Mouse (Mus musculus): ENCODE data around the gene Mitd1. TPM values are rescaled to one million over a fixed set of nuclear protein-coding genes. Genes with fewer than 3 reads are reported as not detected.

Gene Mitd1
- total and polyA plus RNA-seq, 3 experiments: 13.3 to 28.1 (median 19.9) TPM

DNA sequence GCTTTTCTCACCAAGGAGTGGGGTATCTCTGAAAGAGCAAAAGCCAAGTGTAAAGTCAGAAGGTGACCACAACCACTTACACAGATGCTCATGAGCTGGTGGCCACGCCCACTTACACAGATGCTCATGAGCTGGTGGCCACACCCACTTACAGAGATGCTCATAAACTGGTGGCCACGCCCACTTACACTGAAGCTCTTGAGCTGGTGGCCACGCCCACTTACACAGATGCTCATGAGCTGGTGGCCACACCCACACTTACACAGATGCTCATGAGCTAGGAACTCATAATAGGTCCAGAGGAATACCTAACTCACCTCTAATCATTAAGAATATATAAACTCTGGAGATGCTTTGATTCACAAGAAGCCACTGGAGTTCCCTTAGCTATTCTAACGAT is 5.8 kb downstream of the Mitd1 start:
- Histone ChIP-seq H3K36me3 (replicated peaks in 1 of 2; ENCODE audit: control insufficient read depth in 1 of 2, insufficient read depth in 1 of 2, low read length in 1 of 2) (peaks cover 28 to 70% of the 10 kb centered on the region in 2 experiments), H3K4me3 (replicated peaks in 1 of 3; ENCODE audit: low read depth in 2 of 3, low read length in 2 of 3, poor library complexity in 1 of 3) (no peak overlapping the region), H3K4me1 (ENCODE audit: control insufficient read depth in 1 of 2, insufficient read depth in 2 of 2) (peaks cover 3 to 18% of the 10 kb centered on the region in 2 experiments), H3K9ac (ENCODE audit: insufficient read depth, low read depth) (no peak overlapping the region), H3K79me2 (replicated peaks; ENCODE audit: control insufficient read depth, extremely low read depth, insufficient read depth, poor library complexity, severe bottlenecking) (peaks cover 2% of the 10 kb centered on the region; the same call in 1 of the 2 replicates), H3K4me2 (ENCODE audit: insufficient read depth, low read depth, poor library complexity, severe bottlenecking) (no peak overlapping the region), H3K9me3 (replicated peaks; ENCODE audit: low read length) (no peaks in the 10 kb centered on the region), H3K27ac (ENCODE audit: insufficient read depth, low read depth) (no peak overlapping the region), H3K27me3 (replicated peaks) (no peaks in the 10 kb centered on the region)
- dilution Hi-C loops (cut with MboI; ENCODE audit: extremely low pct_ligation_motif_present, extremely low pct_unique_long_range_greater_than_20kb, low sequenced_read_pairs) (no loop called here), in situ Hi-C loops (cut with MboI; ENCODE audit: low pct_ligation_motif_present, low pct_unique_long_range_greater_than_20kb, low sequenced_read_pairs) (no loop called here)
- peak; percentile 94 for DNase-seq (ENCODE audit: extremely low read depth)
- TF ChIP-seq BHLHE40 (IDR thresholded peaks at IDR 0.05; ENCODE audit: low read depth, low read length) (no peak), USF2 (conservative IDR thresholded peaks at IDR 0.05; ENCODE audit: low read depth, low read length) (no peak), MAFK (IDR thresholded peaks at IDR 0.05; ENCODE audit: insufficient replicate concordance, low read length) (no peak), MEF2A (IDR thresholded peaks at IDR 0.05; ENCODE audit: borderline replicate concordance, low read depth, low read length) (no peak), ELF1 (IDR thresholded peaks at IDR 0.05; ENCODE audit: low read depth, low read length) (no peak)

DNA sequence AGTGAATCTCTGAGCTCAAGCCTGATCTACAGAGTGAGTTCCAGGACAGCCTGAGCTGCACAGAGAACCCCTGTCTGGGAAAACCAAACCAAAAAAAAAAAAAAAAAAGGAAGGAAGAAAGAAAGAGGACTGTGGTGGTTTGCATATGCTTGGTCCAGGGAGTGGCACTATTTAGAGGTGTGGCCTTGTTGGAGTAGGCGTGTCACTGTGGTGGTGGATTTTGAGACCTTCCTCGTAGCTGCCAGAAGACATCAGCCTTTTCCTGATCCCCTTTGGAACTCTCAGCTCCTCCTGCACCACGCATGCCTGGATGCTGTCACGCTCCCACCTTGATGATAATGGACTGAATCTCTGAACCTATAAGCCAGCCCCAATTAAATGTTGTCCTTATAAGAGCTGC is 6.8 kb downstream of the Mitd1 start:
- dilution Hi-C loops (cut with MboI; ENCODE audit: extremely low pct_ligation_motif_present, extremely low pct_unique_long_range_greater_than_20kb, low sequenced_read_pairs) (no loop called here), in situ Hi-C loops (cut with MboI; ENCODE audit: low pct_ligation_motif_present, low pct_unique_long_range_greater_than_20kb, low sequenced_read_pairs) (no loop called here)
- Histone ChIP-seq H3K27me3 (replicated peaks) (no peaks in the 10 kb centered on the region), H3K4me3 (replicated peaks in 1 of 3; ENCODE audit: low read depth in 2 of 3, low read length in 2 of 3, poor library complexity in 1 of 3) (no peak overlapping the region), H3K79me2 (replicated peaks; ENCODE audit: control insufficient read depth, extremely low read depth, insufficient read depth, poor library complexity, severe bottlenecking) (no peaks in the 10 kb centered on the region), H3K9me3 (replicated peaks; ENCODE audit: low read length) (no peaks in the 10 kb centered on the region), H3K4me1 (ENCODE audit: control insufficient read depth in 1 of 2, insufficient read depth in 2 of 2) (peaks cover 0 to 8% of the 10 kb centered on the region in 2 experiments; a peak in 1 of 4 replicates), H3K27ac (ENCODE audit: insufficient read depth, low read depth) (no peak overlapping the region), H3K4me2 (ENCODE audit: insufficient read depth, low read depth, poor library complexity, severe bottlenecking) (no peak overlapping the region), H3K36me3 (replicated peaks in 1 of 2; ENCODE audit: control insufficient read depth in 1 of 2, insufficient read depth in 1 of 2, low read length in 1 of 2) (peaks cover 38 to 79% of the 10 kb centered on the region in 2 experiments), H3K9ac (ENCODE audit: insufficient read depth, low read depth) (no peak overlapping the region)
- TF ChIP-seq PAX5 (IDR thresholded peaks at IDR 0.05; ENCODE audit: low read length) (no peak), EP300 (IDR thresholded peaks at IDR 0.05; ENCODE audit: low read length) (no peak), CTCF (conservative IDR thresholded peaks at IDR 0.05 in 1 of 2, IDR thresholded peaks at IDR 0.05 in 1 of 2; ENCODE audit: low read depth in 2 of 2, low read length in 2 of 2) (no peak), E2F4 (IDR thresholded peaks at IDR 0.05; ENCODE audit: insufficient replicate concordance, low read depth, low read length) (no peak), POLR2AphosphoS2 (IDR thresholded peaks at IDR 0.05; ENCODE audit: low read depth, low read length) (no peak), TBP (conservative IDR thresholded peaks at IDR 0.05; ENCODE audit: low read depth, low read length) (no peak)
- DNase-seq (ENCODE audit: extremely low read depth): no peak

DNA sequence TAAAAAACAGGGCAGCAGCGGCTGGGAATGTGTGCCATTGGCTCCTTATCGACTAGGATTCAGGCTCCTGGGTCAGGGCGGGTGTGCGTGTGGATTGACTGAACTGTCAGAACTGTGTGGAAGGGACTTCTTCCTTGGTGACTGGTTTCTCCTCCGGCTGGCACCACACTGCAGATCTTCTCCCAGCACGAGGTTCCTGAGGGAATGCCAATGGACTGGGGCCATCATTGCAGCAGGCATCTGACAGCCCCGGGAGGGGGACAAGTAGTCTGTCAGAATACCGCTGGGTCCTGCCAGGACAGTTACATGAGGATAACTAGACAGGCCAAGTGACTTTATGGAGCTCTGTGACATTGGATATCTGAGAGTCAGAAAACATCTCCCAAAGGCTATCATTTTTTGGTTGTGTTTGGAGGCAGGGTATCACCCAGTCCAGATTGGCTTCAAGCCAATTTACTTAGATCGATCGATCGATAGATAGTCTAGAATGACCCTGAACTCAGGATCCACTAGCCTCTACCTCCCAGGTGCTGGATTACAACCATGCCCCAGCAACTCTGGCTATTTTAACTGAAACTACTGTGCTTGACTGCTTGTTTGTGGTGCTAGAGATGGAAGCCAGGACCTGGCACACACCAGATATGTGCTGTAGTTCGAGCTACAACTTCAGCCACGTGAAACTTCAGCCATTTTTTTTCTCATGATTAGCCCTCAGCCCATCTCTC is 12.3 kb downstream of the Mitd1 start:
- no peaks in the 10 kb centered on the region for H3K27me3 ChIP-seq (replicated peaks)
- H3K4me1 ChIP-seq (ENCODE audit: control insufficient read depth in 1 of 2, insufficient read depth in 2 of 2): peaks cover 0 to 6% of the 10 kb centered on the region in 2 experiments; a peak in 2 of 4 replicates
- no peaks in the 10 kb centered on the region for H3K79me2 ChIP-seq (replicated peaks; ENCODE audit: control insufficient read depth, extremely low read depth, insufficient read depth, poor library complexity, severe bottlenecking)
- no peak overlapping the region for H3K4me2 ChIP-seq (ENCODE audit: insufficient read depth, low read depth, poor library complexity, severe bottlenecking)
- no peak overlapping the region for H3K9ac ChIP-seq (ENCODE audit: insufficient read depth, low read depth)
- peaks cover 3% of the 10 kb centered on the region for H3K9me3 ChIP-seq (replicated peaks; ENCODE audit: low read length)
- no peak overlapping the region for H3K4me3 ChIP-seq (replicated peaks in 1 of 3; ENCODE audit: low read depth in 2 of 3, low read length in 2 of 3, poor library complexity in 1 of 3)
- TF ChIP-seq CHD2 (IDR thresholded peaks at IDR 0.05; ENCODE audit: low read length) (no peak), ZC3H11A (IDR thresholded peaks at IDR 0.05; ENCODE audit: low read depth, low read length) (no peak), ZMIZ1 (IDR thresholded peaks at IDR 0.05; ENCODE audit: low read depth, low read length) (no peak), ETS1 (conservative IDR thresholded peaks at IDR 0.05; ENCODE audit: low read depth, low read length) (no peak), SMC3 (IDR thresholded peaks at IDR 0.05; ENCODE audit: low read depth, low read length) (no peak), UBTF (IDR thresholded peaks at IDR 0.05; ENCODE audit: low read depth, low read length) (no peak), HCFC1 (IDR thresholded peaks at IDR 0.05; ENCODE audit: low read depth, low read length) (no peak), NELFE (IDR thresholded peaks at IDR 0.05; ENCODE audit: low read depth, low read length) (no peak)
- peaks cover 50 to 78% of the 10 kb centered on the region in 2 experiments for H3K36me3 ChIP-seq (replicated peaks in 1 of 2; ENCODE audit: control insufficient read depth in 1 of 2, insufficient read depth in 1 of 2, low read length in 1 of 2)
- no peak for DNase-seq (ENCODE audit: extremely low read depth)
- in situ Hi-C loops (cut with MboI; ENCODE audit: low pct_ligation_motif_present, low pct_unique_long_range_greater_than_20kb, low sequenced_read_pairs): loop anchor here (10.0 kb wide), 2 partner anchors 193 to 247 kb away; partner anchors contain the start of gene Rev1
- H3K27ac ChIP-seq (ENCODE audit: insufficient read depth, low read depth): no peak overlapping the region
- dilution Hi-C loops (cut with MboI; ENCODE audit: extremely low pct_ligation_motif_present, extremely low pct_unique_long_range_greater_than_20kb, low sequenced_read_pairs): no loop called here
